Mouse (Mus musculus) myocyte (in vitro differentiated cells): Measurements from ENCODE around the gene Asic2. TPM values are rescaled to one million over a fixed set of nuclear protein-coding genes. Genes with fewer than 3 reads are reported as not detected.

ENCODE experiments used
- H3K27me3 ChIP-seq: one replicate; pipeline ENCODE4 v1.6.1; 2011; ENCODE audit not compliant: control insufficient read depth, insufficient read depth, insufficient read length
- H3K36me3 ChIP-seq: one replicate; pipeline ENCODE4 v1.6.1; 2011; ENCODE audit not compliant: control insufficient read depth, insufficient read depth
- H3K4me2 ChIP-seq: one replicate; pipeline ENCODE4 v1.6.1; 2011; ENCODE audit warnings: low read depth, control low read depth
- H3K4me3 ChIP-seq: one replicate; pipeline ENCODE4 v1.5.1; 2011; ENCODE audit warnings: mild to moderate bottlenecking, control low read depth, moderate library complexity
- H3K79me2 ChIP-seq: one replicate; pipeline ENCODE4 v1.6.1; 2011; ENCODE audit not compliant: control insufficient read depth, insufficient read depth
- H3ac ChIP-seq: one replicate; pipeline ENCODE4 v1.6.1; 2011; ENCODE audit not compliant: control insufficient read depth, insufficient read length
- CEBPB ChIP-seq: IDR thresholded peaks from 2 replicates; pipeline ENCODE4 v1.6.1; 2011; ENCODE audit warnings: mild to moderate bottlenecking, moderate library complexity; ENCODE audit not compliant: poor library complexity, insufficient read depth, severe bottlenecking
- E2F4 ChIP-seq: IDR thresholded peaks from one replicate; pipeline ENCODE4 v1.6.1; 2011; ENCODE audit warnings: mild to moderate bottlenecking, control low read depth, moderate library complexity; ENCODE audit not compliant: insufficient read depth
- MAX ChIP-seq: IDR thresholded peaks from one replicate; pipeline ENCODE4 v1.6.1; 2011; ENCODE audit warnings: low read depth, mild to moderate bottlenecking, control low read depth
- MYOD1 ChIP-seq, 3 experiments: IDR thresholded peaks; one replicate each; pipeline ENCODE4 v1.6.1; 2011; ENCODE audit warnings: control low read depth in 2 of 3, low read depth in 2 of 3, mild to moderate bottlenecking in 2 of 3, moderate library complexity in 1 of 3; ENCODE audit not compliant: insufficient read length in 2 of 3, control insufficient read depth in 1 of 3
- MYOG ChIP-seq, 3 experiments: IDR thresholded peaks; one replicate each; pipeline ENCODE4 v1.6.1; 2011; ENCODE audit warnings: control low read depth in 2 of 3, low read depth in 2 of 3, mild to moderate bottlenecking in 2 of 3; ENCODE audit not compliant: insufficient read length in 2 of 3, control insufficient read depth in 1 of 3, insufficient read depth in 1 of 3
- POLR2A ChIP-seq: IDR thresholded peaks from one replicate; pipeline ENCODE4 v1.6.1; 2011; ENCODE audit warnings: low read depth, mild to moderate bottlenecking, control low read depth, moderate library complexity; ENCODE audit not compliant: insufficient read length
- POLR2AphosphoS2 ChIP-seq: IDR thresholded peaks from one replicate; pipeline ENCODE4 v1.6.1; 2011; ENCODE audit warnings: low read depth, control low read depth; ENCODE audit not compliant: insufficient read length
- REST ChIP-seq: IDR thresholded peaks from one replicate; pipeline ENCODE4 v1.6.1; 2011; ENCODE audit warnings: mild to moderate bottlenecking, control low read depth, moderate library complexity; ENCODE audit not compliant: insufficient read depth, insufficient read length
- SRF ChIP-seq: IDR thresholded peaks from one replicate; pipeline ENCODE4 v1.6.1; 2011; ENCODE audit warnings: low read depth; ENCODE audit not compliant: control insufficient read depth, insufficient read length
- TCF12 ChIP-seq: IDR thresholded peaks from one replicate; pipeline ENCODE4 v1.6.1; 2011; ENCODE audit warnings: mild to moderate bottlenecking, control low read depth; ENCODE audit not compliant: poor library complexity, insufficient read depth, severe bottlenecking
- TCF3 ChIP-seq: IDR thresholded peaks from one replicate; pipeline ENCODE4 v1.6.1; 2011; ENCODE audit warnings: low read depth, control low read depth; ENCODE audit not compliant: insufficient read length
- USF1 ChIP-seq: IDR thresholded peaks from one replicate; pipeline ENCODE4 v1.6.1; 2011; ENCODE audit warnings: low read depth, mild to moderate bottlenecking, control low read depth, moderate library complexity
- polyA plus RNA-seq: library from polyadenylated mRNA; unstranded; fragments of >200 nt; fragmentation: generic; extraction: Trizol; gene quantifications from one replicate; pipeline ENCODE4 v1.2.1, GENCODE M21; 2012; ENCODE audit warnings: missing spikeins

Gene Asic2
- polyA plus RNA-seq, 1 experiment, result not detected

GRCm38 (mm10) chr11:80900555-80900954 lies 1067.7 kb downstream of the Asic2 start:
- H3K4me2 ChIP-seq, result no peak overlapping the region
- H3ac ChIP-seq, result no peak overlapping the region
- H3K36me3 ChIP-seq, result no peaks in the 10 kb centered on the region
- no peaks in the 10 kb centered on the region for H3K79me2 ChIP-seq
- H3K4me3 ChIP-seq, result no peak overlapping the region
- peaks cover 5% of the 10 kb centered on the region for H3K27me3 ChIP-seq
- TF ChIP-seq MYOD1 (IDR thresholded peaks at IDR 0.05; ENCODE audit: control insufficient read depth in 1 of 3, insufficient read length in 2 of 3, low read depth in 2 of 3), result no peak
- TF ChIP-seq TCF3, result no peak
- TF ChIP-seq MYOG (IDR thresholded peaks at IDR 0.05; ENCODE audit: control insufficient read depth in 1 of 3, insufficient read depth in 1 of 3, insufficient read length in 2 of 3, low read depth in 2 of 3), result no peak
- TF ChIP-seq TCF12, result no peak
- no peak for TF ChIP-seq USF1
- no peak for TF ChIP-seq SRF
- no peak for TF ChIP-seq MAX
- TF ChIP-seq E2F4, result no peak
- no peak for TF ChIP-seq REST
- TF ChIP-seq POLR2A, result no peak
- TF ChIP-seq CEBPB, result no peak
- no peak for TF ChIP-seq POLR2AphosphoS2

- TF ChIP-seq TCF3 (no peak), POLR2AphosphoS2 (no peak), POLR2A (no peak), SRF (no peak), USF1 (no peak), TCF12 (no peak), E2F4 (no peak), MYOD1 (IDR thresholded peaks at IDR 0.05; ENCODE audit: control insufficient read depth in 1 of 3, insufficient read length in 2 of 3, low read depth in 2 of 3) (no peak), CEBPB (no peak), MAX (no peak)
- no peak overlapping the region for H3K4me2 ChIP-seq
Measured at GRCm38 (mm10) chr11:80895853-80896252, 1072.4 kb downstream of the Asic2 start.

GRCm38 (mm10) chr11:80889336-80890063 lies 1078.8 kb downstream of the Asic2 start:
- Histone ChIP-seq H3K27me3 (peaks cover 42% of the 10 kb centered on the region), H3K4me3 (no peak overlapping the region), H3K79me2 (no peaks in the 10 kb centered on the region), H3K36me3 (no peaks in the 10 kb centered on the region), H3ac (no peak overlapping the region), H3K4me2 (no peak overlapping the region)
- TF ChIP-seq CEBPB, result no peak
- no peak for TF ChIP-seq MAX
- no peak for TF ChIP-seq REST
- TF ChIP-seq POLR2A, result no peak
- no peak for TF ChIP-seq SRF
- no peak for TF ChIP-seq USF1

More at GRCm38 (mm10) chr11:80895853-80896252, 1072.4 kb downstream of the Asic2 start:
- H3K36me3 ChIP-seq, result no peaks in the 10 kb centered on the region
- no peaks in the 10 kb centered on the region for H3K79me2 ChIP-seq
- no peak overlapping the region for H3K4me3 ChIP-seq
- H3K27me3 ChIP-seq, result peaks cover 27% of the 10 kb centered on the region
- H3ac ChIP-seq, result no peak overlapping the region

DNA sequence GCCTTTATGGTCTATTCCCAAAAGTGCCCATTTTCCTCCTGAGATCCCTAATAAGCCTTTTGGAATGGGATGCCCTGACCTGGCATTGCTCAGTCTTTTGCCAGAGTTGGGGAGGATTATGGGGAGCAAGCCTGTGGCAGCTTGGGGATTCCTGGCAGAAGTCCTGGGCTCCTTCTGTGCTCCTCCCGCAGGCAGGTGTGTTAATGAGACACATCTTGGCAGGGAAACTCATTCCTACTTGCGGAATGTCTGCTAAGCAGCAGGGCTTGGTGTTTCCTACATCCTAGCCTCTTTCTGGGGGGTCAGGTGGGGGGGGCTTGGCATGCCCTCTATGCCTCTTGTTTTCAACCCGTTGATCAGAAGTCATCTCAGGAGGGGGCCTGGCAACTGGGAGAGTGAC lies 1081.2 kb downstream of the Asic2 start:
- Histone ChIP-seq H3K4me3 (no peak overlapping the region), H3K36me3 (no peaks in the 10 kb centered on the region), H3K27me3 (peaks cover 32% of the 10 kb centered on the region), H3K4me2 (no peak overlapping the region), H3K79me2 (no peaks in the 10 kb centered on the region), H3ac (no peak overlapping the region)
- TF ChIP-seq CEBPB (no peak), TCF3 (no peak), MYOD1 (IDR thresholded peaks at IDR 0.05; ENCODE audit: control insufficient read depth in 1 of 3, insufficient read length in 2 of 3, low read depth in 2 of 3) (no peak), TCF12 (no peak), POLR2A (no peak), MYOG (IDR thresholded peaks at IDR 0.05; ENCODE audit: control insufficient read depth in 1 of 3, insufficient read depth in 1 of 3, insufficient read length in 2 of 3, low read depth in 2 of 3) (no peak), POLR2AphosphoS2 (no peak), USF1 (no peak), SRF (no peak), REST (no peak), MAX (no peak), E2F4 (no peak)

DNA sequence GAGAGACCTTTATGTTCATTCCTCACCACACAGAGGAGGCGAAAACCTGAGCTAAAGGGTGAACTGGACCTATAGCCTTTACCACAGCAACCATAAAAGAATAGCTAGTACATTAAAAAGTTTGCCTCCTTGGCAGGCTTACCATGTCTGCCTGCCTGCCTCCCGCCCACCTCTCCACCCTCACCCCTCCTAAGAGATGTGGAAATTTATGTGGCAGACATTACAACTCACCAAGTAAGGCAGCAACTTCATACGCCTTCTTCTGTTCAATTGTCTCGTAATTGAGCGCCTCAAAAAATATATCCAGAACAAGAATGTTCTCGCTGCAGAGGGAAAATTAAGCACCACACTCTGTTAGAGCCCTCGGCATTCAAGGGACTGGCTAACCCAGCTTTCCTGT lies 1081.9 kb downstream of the Asic2 start:
- H3K79me2 ChIP-seq, result no peaks in the 10 kb centered on the region
- no peak overlapping the region for H3ac ChIP-seq
- no peak overlapping the region for H3K4me3 ChIP-seq
- no peaks in the 10 kb centered on the region for H3K36me3 ChIP-seq
- H3K27me3 ChIP-seq, result peaks cover 26% of the 10 kb centered on the region
- TF ChIP-seq MAX (no peak), POLR2A (no peak), MYOD1 (IDR thresholded peaks at IDR 0.05; ENCODE audit: control insufficient read depth in 1 of 3, insufficient read length in 2 of 3, low read depth in 2 of 3) (no peak), SRF (no peak), USF1 (no peak), E2F4 (no peak), REST (no peak), POLR2AphosphoS2 (no peak), MYOG (IDR thresholded peaks at IDR 0.05; ENCODE audit: control insufficient read depth in 1 of 3, insufficient read depth in 1 of 3, insufficient read length in 2 of 3, low read depth in 2 of 3) (no peak), TCF3 (no peak), CEBPB (no peak), TCF12 (no peak)
- no peak overlapping the region for H3K4me2 ChIP-seq
